Comparison of ENCODE assay signal across 19 mouse cellular contexts in genomic region chr3:149203451-149203850, GRCm38 (mm10).
A peak's percentile ranks its signal among the peaks of the same experiment; 100 is the strongest.
DNase-seq lines count a peak whose midpoint lies in the region; ATAC-seq and TF ChIP-seq lines count a peak whose summit lies in the region.
"Had no signal": no experiment of that assay in that cellular context is flagged by ENCODE, and none has a peak within 500 bp of the region (broad histone marks: within the 10 kb centered on the region; RNA-seq: fewer than 3 reads in every experiment).

No protein-coding gene starts in this region.

- no peak overlapping the region for H3K4me3 ChIP-seq in heart, embryonic 14.5 days (ENCODE audit: control insufficient read depth in 1 of 2, insufficient read depth in 1 of 2, low read depth in 1 of 2, low read length in 2 of 2)
- H3K4me3 ChIP-seq in liver, postnatal 0 days (ENCODE audit: low read depth, low read length): no peak overlapping the region
- H3K4me3 ChIP-seq in liver, embryonic 11.5 days (ENCODE audit: low read depth, low read length): no peak overlapping the region
- no peak overlapping the region for H3K4me3 ChIP-seq in embryonic facial prominence, embryonic 14.5 days (ENCODE audit: low read depth, low read length)
- H3K4me3 ChIP-seq: erythroblast, embryonic 14.5 days; forebrain, embryonic 15.5 days; gastrocnemius, adult 2 months; hindbrain, embryonic 15.5 days; liver, embryonic 15.5 days; megakaryocyte, embryonic 14.5 days; midbrain, embryonic 15.5 days had no signal

- H3K36me3 ChIP-seq in heart, embryonic 14.5 days (ENCODE audit: control insufficient read depth, insufficient read depth, low read length): no peaks in the 10 kb centered on the region
- no peaks in the 10 kb centered on the region for H3K36me3 ChIP-seq in liver, postnatal 0 days (replicated peaks; ENCODE audit: insufficient read depth, low read length)
- no peaks in the 10 kb centered on the region for H3K36me3 ChIP-seq in liver, embryonic 11.5 days (ENCODE audit: control insufficient read depth, insufficient read depth, low read length)
- no peaks in the 10 kb centered on the region for H3K36me3 ChIP-seq in embryonic facial prominence, embryonic 14.5 days (ENCODE audit: control insufficient read depth, insufficient read depth, low read length)
- H3K36me3 ChIP-seq: forebrain, embryonic 15.5 days; hindbrain, embryonic 15.5 days; liver, embryonic 15.5 days; midbrain, embryonic 15.5 days had no signal

- no peaks in the 10 kb centered on the region for H3K4me1 ChIP-seq in heart, embryonic 14.5 days (ENCODE audit: control insufficient read depth in 2 of 2, insufficient read depth in 2 of 2, low read length in 2 of 2)
- H3K4me1 ChIP-seq in liver, postnatal 0 days (ENCODE audit: insufficient read depth): no peaks in the 10 kb centered on the region
- no peaks in the 10 kb centered on the region for H3K4me1 ChIP-seq in liver, embryonic 11.5 days (replicated peaks; ENCODE audit: control insufficient read depth, insufficient read depth, low read length)
- 0 out of 2 replicates have a peak, but pooled peaks cover 4% of the 10 kb centered on the region for H3K4me1 ChIP-seq in embryonic facial prominence, embryonic 14.5 days (ENCODE audit: control insufficient read depth, insufficient read depth, low read length)
- H3K4me1 ChIP-seq: forebrain, embryonic 15.5 days; hindbrain, embryonic 15.5 days; liver, embryonic 15.5 days; megakaryocyte, embryonic 14.5 days; midbrain, embryonic 15.5 days had no signal

- H3K9ac ChIP-seq in heart, embryonic 14.5 days (ENCODE audit: low read length): no peak overlapping the region
- H3K9ac ChIP-seq in liver, postnatal 0 days (replicated peaks): no peak overlapping the region
- no peak overlapping the region for H3K9ac ChIP-seq in liver, embryonic 11.5 days (ENCODE audit: low read depth, low read length)
- no peak overlapping the region for H3K9ac ChIP-seq in embryonic facial prominence, embryonic 14.5 days (ENCODE audit: low read depth, low read length)
- H3K9ac ChIP-seq: forebrain, embryonic 15.5 days; hindbrain, embryonic 15.5 days; liver, embryonic 15.5 days; midbrain, embryonic 15.5 days had no signal

- 72% methylated on average over 5 of the region's 5 CpGs for WGBS in heart, embryonic 14.5 days
- 67% methylated on average over 5 of the region's 5 CpGs for WGBS in liver, postnatal 0 days (ENCODE audit: insufficient replicate concordance)
- 70% methylated on average over 5 of the region's 5 CpGs for WGBS in liver, embryonic 11.5 days
- WGBS in embryonic facial prominence, embryonic 14.5 days: 57% methylated on average over 5 of the region's 5 CpGs

- no peak for DNase-seq in heart, adult 18-20 months
- no peak for DNase-seq in liver, postnatal 0 days
- DNase-seq in liver, embryonic 11.5 days (ENCODE audit: low spot score): no peak
- DNase-seq in embryonic facial prominence, embryonic 14.5 days (ENCODE audit: low spot score): no peak
- peak; percentile 60 for DNase-seq in lung, postnatal 10 days
- no peak for DNase-seq in urinary bladder, postnatal 36 days (ENCODE audit: low spot score in 2 of 2)
- DNase-seq: cerebellum, adult 11-12 months; cerebellum, postnatal 25 days; gastrocnemius, adult 2 months; kidney, adult 18-20 months; layer of hippocampus, adult 9-11 months had no signal

- TF ChIP-seq EP300 in liver, postnatal 0 days (IDR thresholded peaks at IDR 0.05; ENCODE audit: low read depth): no peak

- ATAC-seq in heart, embryonic 14.5 days (ENCODE audit: insufficient number of reproducible peaks, insufficient read depth, low FRiP score, low read depth): no peak
- ATAC-seq in liver, postnatal 0 days: peak; percentile 33; the same call in 1 of the 2 replicates
- no peak for ATAC-seq in liver, embryonic 11.5 days (replicated peaks; ENCODE audit: low FRiP score)
- ATAC-seq in embryonic facial prominence, embryonic 14.5 days (ENCODE audit: low read depth): no peak
- ATAC-seq: forebrain, embryonic 15.5 days; midbrain, embryonic 15.5 days had no signal

- H3K9me3 ChIP-seq in heart, embryonic 14.5 days (ENCODE audit: control insufficient read depth, low read length): no peaks in the 10 kb centered on the region
- no peaks in the 10 kb centered on the region for H3K9me3 ChIP-seq in liver, postnatal 0 days (ENCODE audit: low read length)
- no peaks in the 10 kb centered on the region for H3K9me3 ChIP-seq in liver, embryonic 11.5 days (ENCODE audit: control insufficient read depth, low read length)
- H3K9me3 ChIP-seq in embryonic facial prominence, embryonic 14.5 days (ENCODE audit: control insufficient read depth, low read length): no peaks in the 10 kb centered on the region
- H3K9me3 ChIP-seq: forebrain, embryonic 15.5 days; hindbrain, embryonic 15.5 days; liver, embryonic 15.5 days; midbrain, embryonic 15.5 days had no signal

- H3K4me2 ChIP-seq in heart, embryonic 14.5 days (ENCODE audit: low read length): no peak overlapping the region
- no peak overlapping the region for H3K4me2 ChIP-seq in liver, postnatal 0 days (ENCODE audit: low read depth, low read length)
- H3K4me2 ChIP-seq in liver, embryonic 11.5 days: no peak overlapping the region
- H3K4me2 ChIP-seq in embryonic facial prominence, embryonic 14.5 days (ENCODE audit: low read depth, low read length): no peak overlapping the region
- H3K4me2 ChIP-seq: forebrain, embryonic 15.5 days; hindbrain, embryonic 15.5 days; liver, embryonic 15.5 days; midbrain, embryonic 15.5 days had no signal

- 0 out of 4 replicates have a peak overlapping the region, but pooled peaks have one; percentile 32 to 42 for H3K27ac ChIP-seq in heart, embryonic 14.5 days (replicated peaks in 1 of 2; ENCODE audit: control insufficient read depth in 1 of 2, insufficient read depth in 1 of 2, low read depth in 2 of 2, low read length in 2 of 2)
- H3K27ac ChIP-seq in liver, postnatal 0 days (ENCODE audit: low read depth): no peak overlapping the region
- no peak overlapping the region for H3K27ac ChIP-seq in liver, embryonic 11.5 days (ENCODE audit: low read depth, low read length)
- peak overlapping the region; percentile 21; the same call in 1 of the 2 replicates for H3K27ac ChIP-seq in embryonic facial prominence, embryonic 14.5 days (replicated peaks; ENCODE audit: low read depth, low read length)
- H3K27ac ChIP-seq: forebrain, embryonic 15.5 days; gastrocnemius, adult 2 months; hindbrain, embryonic 15.5 days; liver, embryonic 15.5 days; midbrain, embryonic 15.5 days; stomach, postnatal 0 days had no signal

- no peaks in the 10 kb centered on the region for H3K27me3 ChIP-seq in heart, embryonic 14.5 days (ENCODE audit: control insufficient read depth, insufficient read depth, low read length)
- H3K27me3 ChIP-seq in liver, postnatal 0 days (ENCODE audit: insufficient read depth, low read length): no peaks in the 10 kb centered on the region
- H3K27me3 ChIP-seq in liver, embryonic 11.5 days (replicated peaks; ENCODE audit: control insufficient read depth, insufficient read depth, low read length): no peaks in the 10 kb centered on the region
- no peaks in the 10 kb centered on the region for H3K27me3 ChIP-seq in embryonic facial prominence, embryonic 14.5 days (replicated peaks; ENCODE audit: control insufficient read depth, insufficient read depth, low read length)
- H3K27me3 ChIP-seq: forebrain, embryonic 15.5 days; hindbrain, embryonic 15.5 days; liver, embryonic 15.5 days; megakaryocyte, embryonic 14.5 days; midbrain, embryonic 15.5 days had no signal

- no peak for TF ChIP-seq CTCF in liver, postnatal 0 days (IDR thresholded peaks at IDR 0.05; ENCODE audit: low read depth)

Comparison
In these comparisons a context has a peak if more than half of its experiments do, and no peak if none do; other contexts are left out.
1. H3K27ac ChIP-seq: peak in heart, embryonic 14.5 days (2 of 2) and embryonic facial prominence, embryonic 14.5 days (single experiment); none in liver, postnatal 0 days (single experiment) and liver, embryonic 11.5 days (single experiment).